Mouse (Mus musculus) embryonic facial prominence, embryonic 11.5 days (tissue): ENCODE results near the gene Abca4. TPM values are rescaled to one million over a fixed set of nuclear protein-coding genes. Genes with fewer than 3 reads are reported as not detected.

Experiments
- ATAC-seq: fragments of 200-750 bp; cut with Nextera tagmentation; replicated peaks from 2 replicates; pipeline ENCODE4 v1.8.0; 2017; ENCODE audit warnings: low read depth; ENCODE audit not compliant: insufficient number of reproducible peaks, low FRiP score, low TSS enrichment
- DNase-seq: peaks from one replicate; pipeline ENCODE4 v3.0.0-alpha.2; 2015; ENCODE audit warnings: low spot score
- H3K27ac ChIP-seq: fragments of 300-500 bp; sonication (generic); replicated peaks from 2 replicates; pipeline ENCODE4 v1.5.1; 2014; ENCODE audit warnings: mild to moderate bottlenecking, low read depth, low read length, control low read depth
- H3K27me3 ChIP-seq: fragments of 300-500 bp; sonication (generic); 2 replicates; pipeline ENCODE4 v1.6.1; 2014; ENCODE audit warnings: mild to moderate bottlenecking, low read length, moderate library complexity, mixed read lengths; ENCODE audit not compliant: control insufficient read depth, insufficient read depth
- H3K36me3 ChIP-seq: fragments of 300-500 bp; sonication (generic); replicated peaks from 2 replicates; pipeline ENCODE4 v1.6.1; 2014; ENCODE audit warnings: low read depth, mild to moderate bottlenecking, low read length, moderate library complexity, mixed read lengths; ENCODE audit not compliant: control insufficient read depth, insufficient read depth
- H3K4me1 ChIP-seq: fragments of 300-500 bp; sonication (generic); 2 replicates; pipeline ENCODE4 v1.6.1; 2014; ENCODE audit warnings: low read length, mixed read lengths; ENCODE audit not compliant: control insufficient read depth, insufficient read depth
- H3K4me2 ChIP-seq: fragments of 300-500 bp; sonication (generic); 2 replicates; pipeline ENCODE4 v1.6.1; 2014; ENCODE audit warnings: low read depth, mild to moderate bottlenecking, control low read depth, low read length, moderate library complexity
- H3K4me3 ChIP-seq: fragments of 300-500 bp; sonication (generic); 2 replicates; pipeline ENCODE4 v1.5.1; 2014; ENCODE audit warnings: low read depth, low read length, control low read depth
- H3K9ac ChIP-seq: fragments of 300-500 bp; sonication (generic); replicated peaks from 2 replicates; pipeline ENCODE4 v1.6.1; 2014; ENCODE audit warnings: mild to moderate bottlenecking, control low read depth, low read length
- H3K9me3 ChIP-seq: fragments of 300-500 bp; sonication (generic); replicated peaks from 2 replicates; pipeline ENCODE4 v1.6.1; 2016; ENCODE audit warnings: mild to moderate bottlenecking, low read length, inconsistent platforms, mixed read lengths; ENCODE audit not compliant: control insufficient read depth
- WGBS: fragments of 180-500 bp; shearing (Covaris S2); extraction: QIAGEN DNeasy Blood & Tissue Kit; methylation state at CpG from one replicate; pipeline ENCODE4 v1.1.7; 2014; 5-methylcytosine and 5-hydroxymethylcytosine counted together
- polyA plus RNA-seq: library from polyadenylated mRNA; unstranded; fragments of >200 nt; fragmentation: Nextera tagmentation; extraction: Ambion mirVana; gene quantifications from 2 replicates; pipeline ENCODE4 v1.2.1, GENCODE M21; 2014

The Abca4 gene
- polyA plus RNA-seq, 1 experiment from 2014 or later, result 1.9 TPM

DNA sequence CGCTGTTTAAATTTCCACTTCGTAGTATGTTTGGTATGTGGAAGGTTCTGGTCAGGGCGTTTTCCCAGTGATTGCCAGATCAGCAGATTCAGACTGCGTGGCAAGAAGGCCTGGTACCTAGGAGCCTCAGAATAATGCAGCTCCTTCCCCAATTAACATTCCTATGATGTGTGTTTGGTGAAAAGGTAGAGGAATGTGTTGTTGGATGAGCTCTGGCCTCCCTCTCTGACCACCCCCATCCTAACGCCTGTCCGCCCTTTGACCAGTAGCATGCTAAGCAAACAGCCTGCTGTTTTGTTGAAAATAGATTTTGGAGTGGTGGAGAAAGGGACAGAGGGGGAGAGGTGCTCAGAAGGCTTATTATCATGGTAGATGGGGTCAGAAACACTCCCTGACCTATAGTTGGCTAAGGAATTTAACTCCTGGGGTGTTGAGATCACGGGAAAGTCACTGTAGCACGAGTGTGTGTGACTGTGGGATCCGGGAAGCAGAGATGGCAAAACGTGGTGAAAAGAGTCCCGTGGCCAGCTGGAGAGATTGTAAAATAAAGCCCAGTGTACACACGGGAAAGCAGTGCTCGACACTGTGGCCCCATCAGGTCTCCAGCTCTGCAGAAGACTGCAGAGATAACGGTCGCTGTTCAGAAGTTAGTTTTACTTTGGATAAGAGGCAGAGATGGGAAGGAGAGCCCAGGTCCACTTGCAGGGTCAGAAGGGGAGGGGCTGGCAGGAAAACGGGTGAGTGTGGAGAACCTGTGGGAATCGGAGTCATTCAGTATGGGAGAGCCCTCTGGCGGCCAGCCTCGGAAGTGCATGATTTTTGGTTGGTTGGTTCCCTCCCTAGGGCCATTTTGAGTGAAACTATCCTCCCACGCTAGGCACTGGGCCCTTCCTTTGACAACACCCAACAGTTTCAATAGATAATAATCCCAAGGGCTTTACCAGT is 59.9 kb downstream of the Abca4 start:
- 30% methylated on average over 20 of the region's 20 CpGs for WGBS
- Histone ChIP-seq H3K4me1 (no peaks in the 10 kb centered on the region), H3K27me3 (no peaks in the 10 kb centered on the region), H3K9ac (no peak overlapping the region), H3K27ac (no peak overlapping the region), H3K9me3 (no peaks in the 10 kb centered on the region), H3K4me2 (no peak overlapping the region), H3K4me3 (no peak overlapping the region), H3K36me3 (no peaks in the 10 kb centered on the region)
- DNase-seq (peak; percentile 93), ATAC-seq (peak; percentile 68; the same call in 1 of the 2 replicates)

DNA sequence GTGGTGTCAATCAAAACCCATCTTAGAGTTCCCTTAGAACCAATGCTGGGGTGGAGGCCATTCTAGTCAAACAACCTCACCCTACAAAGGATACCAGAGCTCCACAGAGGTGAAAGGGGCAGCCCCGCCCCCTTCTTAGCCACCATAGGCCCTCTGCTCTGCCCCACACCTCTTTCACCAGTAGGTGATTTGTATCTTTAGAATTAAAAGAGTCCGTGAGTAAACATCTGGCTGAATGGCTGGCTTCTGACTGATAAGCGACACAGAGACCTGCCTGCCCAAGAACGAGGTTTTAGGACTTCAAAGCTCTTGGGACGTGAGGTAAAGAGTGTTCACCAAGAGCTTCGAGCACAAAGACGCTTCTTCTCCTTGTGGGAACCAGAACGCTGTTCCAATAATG is 62.7 kb downstream of the Abca4 start:
- H3K27me3 ChIP-seq, result no peaks in the 10 kb centered on the region
- no peaks in the 10 kb centered on the region for H3K36me3 ChIP-seq
- no peak overlapping the region for H3K4me3 ChIP-seq
- no peaks in the 10 kb centered on the region for H3K9me3 ChIP-seq
- no peak for DNase-seq
- H3K27ac ChIP-seq, result no peak overlapping the region
- no peak overlapping the region for H3K9ac ChIP-seq
- ATAC-seq, result no peak
- no peaks in the 10 kb centered on the region for H3K4me1 ChIP-seq
- H3K4me2 ChIP-seq, result no peak overlapping the region
- 81% methylated on average over 8 of the region's 8 CpGs for WGBS

DNA sequence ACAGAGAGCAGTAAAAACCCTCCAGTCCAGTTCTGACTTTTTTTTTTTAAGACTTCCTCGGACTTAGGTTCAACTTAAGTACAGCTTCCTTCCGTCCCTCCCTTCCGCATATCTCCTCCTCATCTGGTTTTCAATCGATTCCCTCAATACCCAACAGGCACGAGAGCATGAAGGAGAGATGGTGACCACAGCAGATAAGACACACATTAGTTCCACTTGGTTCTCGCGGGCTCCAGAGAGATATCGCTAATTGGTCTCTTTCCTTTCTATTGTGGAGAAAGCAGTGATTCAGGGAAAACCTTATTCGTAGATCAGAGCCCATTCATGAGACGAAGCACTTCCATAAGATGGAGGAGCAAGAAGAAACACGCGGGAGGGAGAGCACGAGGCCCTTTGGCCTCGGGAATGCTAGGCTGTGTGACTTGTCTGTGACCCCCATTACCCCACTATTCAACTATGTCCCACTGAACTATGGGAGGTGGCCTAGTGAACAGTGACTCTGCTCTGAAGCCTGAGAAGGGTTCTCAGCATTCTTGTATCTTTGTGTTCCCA is 63.5 kb downstream of the Abca4 start:
- no peak overlapping the region for H3K4me3 ChIP-seq
- WGBS, result 89% methylated on average over 14 of the region's 14 CpGs

DNA sequence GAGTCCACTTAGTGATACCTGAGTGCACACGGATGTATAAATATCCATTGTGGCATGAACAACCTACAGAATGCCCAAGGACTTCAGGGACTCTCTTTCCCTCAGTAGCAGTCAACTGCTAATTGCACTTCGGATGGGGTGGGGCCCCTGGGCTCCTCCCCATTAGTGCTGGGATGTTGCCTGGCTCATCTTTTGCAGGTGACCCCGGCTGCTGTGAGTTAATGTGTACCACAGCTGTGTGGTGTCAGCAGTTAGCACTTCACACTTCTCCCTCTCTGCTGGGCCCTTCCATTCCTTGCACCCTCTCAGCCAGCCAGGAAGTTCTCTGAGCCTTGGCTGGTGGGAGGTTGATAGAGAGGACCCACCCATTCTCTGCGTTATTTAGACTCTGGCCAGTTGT is 65.2 kb downstream of the Abca4 start:
- H3K9ac ChIP-seq, result no peak overlapping the region
- H3K4me2 ChIP-seq, result no peak overlapping the region
- ATAC-seq, result no peak
- no peaks in the 10 kb centered on the region for H3K4me1 ChIP-seq
- H3K9me3 ChIP-seq, result no peaks in the 10 kb centered on the region
- no peaks in the 10 kb centered on the region for H3K36me3 ChIP-seq
- no peaks in the 10 kb centered on the region for H3K27me3 ChIP-seq
- no peak overlapping the region for H3K27ac ChIP-seq
- no peak for DNase-seq
- H3K4me3 ChIP-seq, result no peak overlapping the region
- 88% methylated on average over 4 of the region's 4 CpGs for WGBS

More for the DNA sequence above, 63.5 kb downstream of the Abca4 start:
- Histone ChIP-seq H3K4me2 (no peak overlapping the region), H3K27me3 (no peaks in the 10 kb centered on the region), H3K9ac (no peak overlapping the region), H3K9me3 (no peaks in the 10 kb centered on the region), H3K4me1 (no peaks in the 10 kb centered on the region), H3K36me3 (no peaks in the 10 kb centered on the region), H3K27ac (no peak overlapping the region)
- ATAC-seq (no peak), DNase-seq (no peak)

DNA sequence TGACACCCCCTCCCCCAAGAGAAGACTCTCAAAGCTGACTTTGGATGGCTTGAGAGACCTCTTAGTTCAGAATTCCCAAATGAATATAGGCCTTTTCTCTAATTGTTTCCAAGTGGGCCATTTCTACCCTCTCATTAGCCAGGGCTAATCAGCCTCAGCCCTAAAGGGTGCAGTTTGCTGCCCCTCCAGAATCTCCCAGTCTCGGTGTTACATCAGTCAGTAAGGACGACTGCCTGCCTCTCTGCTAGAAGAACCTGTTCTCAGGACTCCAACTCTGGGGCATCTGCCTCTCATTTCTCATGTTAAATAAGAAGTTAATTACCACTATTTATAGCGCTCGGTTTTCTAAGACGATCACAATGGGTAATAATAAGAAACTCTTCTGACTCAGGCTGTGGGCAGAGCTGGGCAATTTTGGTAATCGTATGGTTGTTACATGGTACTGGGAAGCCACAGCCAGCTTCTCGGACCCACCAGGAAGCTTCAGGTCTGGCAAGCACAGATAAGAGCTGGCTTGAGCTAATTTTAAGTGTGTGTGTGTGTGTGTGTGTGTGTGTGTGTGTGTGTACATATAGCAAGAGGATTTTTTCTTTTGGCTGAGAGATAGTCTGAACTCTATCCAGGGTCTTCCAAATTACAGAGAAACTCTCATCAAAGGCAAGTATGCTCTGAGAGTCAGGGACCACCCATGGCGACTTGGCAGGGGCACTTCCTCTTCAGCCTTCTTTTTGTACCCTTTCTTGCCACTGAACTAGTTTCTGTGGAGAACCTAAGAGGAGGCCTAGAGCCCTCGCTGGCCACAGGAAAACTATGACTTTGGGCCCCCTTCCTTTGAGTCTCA is 67.1 kb downstream of the Abca4 start:
- Histone ChIP-seq H3K9ac (no peak overlapping the region), H3K4me1 (no peaks in the 10 kb centered on the region), H3K27me3 (no peaks in the 10 kb centered on the region), H3K9me3 (no peaks in the 10 kb centered on the region), H3K36me3 (no peaks in the 10 kb centered on the region), H3K27ac (no peak overlapping the region), H3K4me2 (no peak overlapping the region), H3K4me3 (no peak overlapping the region)
- WGBS, result 32% methylated on average over 9 of the region's 9 CpGs
- DNase-seq (no peak), ATAC-seq (no peak)

DNA sequence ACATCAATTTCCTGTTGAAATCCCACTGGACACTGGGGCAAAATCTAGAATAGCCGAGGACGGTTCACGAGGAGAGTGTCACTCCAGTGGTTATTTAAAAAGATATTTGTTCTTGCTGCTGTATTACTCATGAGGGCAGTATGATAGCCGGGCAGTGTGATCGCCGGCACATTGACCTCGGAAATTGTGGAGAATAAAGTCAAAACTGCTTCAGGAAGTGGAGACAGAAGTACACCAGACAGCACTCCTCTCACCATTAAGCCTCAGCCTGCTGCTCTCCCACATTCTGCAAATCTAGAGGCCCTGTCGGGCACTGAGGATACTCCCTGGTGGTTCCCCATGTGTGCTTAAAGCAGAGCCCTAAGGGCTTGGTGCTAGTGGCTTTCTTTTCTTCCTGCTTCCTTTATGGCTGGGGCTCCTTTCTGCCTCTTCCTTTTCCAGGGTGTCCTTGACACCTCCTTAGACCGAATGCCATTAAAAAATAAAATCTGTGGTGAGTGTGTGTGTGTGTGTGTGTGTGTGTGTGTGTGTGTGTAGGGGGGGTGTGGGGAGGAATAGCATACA is 74.5 kb downstream of the Abca4 start:
- WGBS, result 55% methylated on average over 9 of the region's 9 CpGs
- ATAC-seq, result no peak
- Histone ChIP-seq H3K27me3 (no peaks in the 10 kb centered on the region), H3K27ac (no peak overlapping the region), H3K9ac (no peak overlapping the region), H3K4me3 (no peak overlapping the region), H3K4me1 (no peaks in the 10 kb centered on the region), H3K4me2 (no peak overlapping the region), H3K9me3 (no peaks in the 10 kb centered on the region), H3K36me3 (no peaks in the 10 kb centered on the region)
- DNase-seq, result no peak

DNA sequence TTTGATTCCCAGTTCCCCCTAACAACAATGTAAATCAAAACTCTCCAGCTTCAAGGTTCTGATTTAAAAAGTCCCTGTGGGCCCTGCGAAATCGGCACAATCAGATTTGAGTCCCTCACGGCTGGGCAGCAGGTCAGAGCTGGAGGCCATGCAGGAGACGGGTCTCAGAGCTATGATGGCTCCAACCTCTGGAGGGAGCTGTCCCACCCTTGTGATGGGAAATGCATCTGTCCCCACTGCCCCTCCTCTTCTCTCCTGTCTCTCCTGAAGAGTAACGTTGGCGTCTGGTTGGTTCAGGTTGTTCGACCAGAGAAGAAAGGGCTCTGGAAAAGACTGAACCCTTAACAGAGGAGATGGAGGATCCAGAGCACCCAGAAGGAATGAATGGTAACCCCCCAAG is 75.5 kb downstream of the Abca4 start:
- no peak overlapping the region for H3K4me2 ChIP-seq
- no peaks in the 10 kb centered on the region for H3K9me3 ChIP-seq
- H3K4me3 ChIP-seq, result no peak overlapping the region
- H3K9ac ChIP-seq, result no peak overlapping the region
- ATAC-seq (no peak), DNase-seq (no peak)
- H3K27me3 ChIP-seq, result no peaks in the 10 kb centered on the region
- WGBS, result 71% methylated on average over 7 of the region's 7 CpGs
- H3K4me1 ChIP-seq, result no peaks in the 10 kb centered on the region
- no peak overlapping the region for H3K27ac ChIP-seq
- no peaks in the 10 kb centered on the region for H3K36me3 ChIP-seq
